Mouse (Mus musculus) neural tube, embryonic 11.5 days (tissue): ENCODE measurements around the gene Capza3. TPM values are rescaled to one million over a fixed set of nuclear protein-coding genes. Genes with fewer than 3 reads are reported as not detected.
A peak's percentile ranks its signal among the peaks of the same experiment; 100 is the strongest.

Experiments
- ATAC-seq: fragments of 200-750 bp; cut with Nextera tagmentation; 2 replicates; pipeline ENCODE4 v1.8.0; 2017; ENCODE audit warnings: moderate number of reproducible peaks, mild to moderate bottlenecking, moderate TSS enrichment, moderate library complexity; ENCODE audit not compliant: insufficient read depth, low FRiP score, low TSS enrichment
- DNase-seq: peaks from one replicate; pipeline ENCODE4 v3.0.0-alpha.2; 2015; ENCODE audit warnings: low spot score
- H3K27ac ChIP-seq: fragments of 300-500 bp; sonication (generic); 2 replicates; pipeline ENCODE4 v1.5.1; 2014; ENCODE audit warnings: low read depth, mild to moderate bottlenecking, low read length
- H3K27me3 ChIP-seq: fragments of 300-500 bp; sonication (generic); 2 replicates; pipeline ENCODE4 v1.6.1; 2014; ENCODE audit warnings: mild to moderate bottlenecking, low read length, mixed read lengths; ENCODE audit not compliant: control insufficient read depth, insufficient read depth
- H3K36me3 ChIP-seq: fragments of 300-500 bp; sonication (generic); 2 replicates; pipeline ENCODE4 v1.6.1; 2014; ENCODE audit warnings: mild to moderate bottlenecking, low read length, moderate library complexity, mixed read lengths; ENCODE audit not compliant: control insufficient read depth, insufficient read depth
- H3K4me1 ChIP-seq: fragments of 300-500 bp; sonication (generic); 2 replicates; pipeline ENCODE4 v1.6.1; 2014; ENCODE audit warnings: low read length, mixed read lengths; ENCODE audit not compliant: control insufficient read depth, insufficient read depth
- H3K4me2 ChIP-seq: fragments of 300-500 bp; sonication (generic); 2 replicates; pipeline ENCODE4 v1.6.1; 2014; ENCODE audit warnings: low read depth, mild to moderate bottlenecking, moderate library complexity
- H3K4me3 ChIP-seq: fragments of 300-500 bp; sonication (generic); 2 replicates; pipeline ENCODE4 v1.5.1; 2014; ENCODE audit warnings: low read depth, low read length
- H3K9ac ChIP-seq: fragments of 300-500 bp; sonication (generic); 2 replicates; pipeline ENCODE4 v1.6.1; 2014; ENCODE audit warnings: mild to moderate bottlenecking, low read length
- H3K9me3 ChIP-seq: fragments of 300-500 bp; sonication (generic); 2 replicates; pipeline ENCODE4 v1.6.1; 2016; ENCODE audit warnings: low read length; ENCODE audit not compliant: control insufficient read depth
- WGBS: fragments of 180-500 bp; shearing (Covaris S2); extraction: QIAGEN DNeasy Blood & Tissue Kit; methylation state at CpG from one replicate; pipeline ENCODE4 v1.1.7; 2014; 5-methylcytosine and 5-hydroxymethylcytosine counted together
- polyA plus RNA-seq: library from polyadenylated mRNA; unstranded; fragments of >200 nt; fragmentation: Nextera tagmentation; extraction: Ambion mirVana; gene quantifications from 2 replicates; pipeline ENCODE4 v1.2.1, GENCODE M21; 2014

Gene Capza3
- not detected in 2 replicates for polyA plus RNA-seq

DNA sequence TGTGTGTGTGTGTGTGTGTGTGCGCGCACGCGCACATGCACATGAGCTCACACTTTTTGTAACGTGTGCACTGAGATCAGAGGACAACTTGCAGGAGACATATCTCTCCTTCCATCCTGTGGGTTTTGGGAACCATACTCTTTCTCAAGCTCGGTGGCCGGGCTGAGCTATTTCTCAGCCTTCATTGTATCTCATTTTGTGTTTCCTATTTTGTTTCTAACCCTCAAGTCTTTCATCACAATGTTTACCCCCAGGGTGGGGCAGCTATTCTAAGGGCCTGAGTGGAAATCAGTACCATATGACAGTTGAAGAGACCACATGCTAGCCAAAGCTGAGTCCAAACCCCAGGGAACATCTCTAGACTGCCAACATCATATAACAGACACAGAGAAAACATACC is at the start of gene Capza3:
Gene Capza3 (plus strand): TSS at position 301 of the 400 bp plus-strand sequence.
- DNase-seq (no peak), ATAC-seq (no peak)
- H3K36me3 ChIP-seq, result no peaks in the 10 kb centered on the region
- H3K27me3 ChIP-seq, result no peaks in the 10 kb centered on the region
- H3K4me3 ChIP-seq, result no peak within 1 kb of the TSS
- no peaks in the 10 kb centered on the region for H3K4me1 ChIP-seq
- H3K9ac ChIP-seq, result no peak within 1 kb of the TSS
- no peaks in the 10 kb centered on the region for H3K9me3 ChIP-seq
- H3K4me2 ChIP-seq, result no peak within 1 kb of the TSS
- WGBS, result 95% methylated on average over 7 of the region's 7 CpGs
- no peak within 1 kb of the TSS for H3K27ac ChIP-seq

- Histone ChIP-seq H3K27ac (no peak overlapping the region), H3K4me3 (no peak overlapping the region), H3K4me2 (no peak overlapping the region), H3K9ac (no peak overlapping the region), H3K36me3 (no peaks in the 10 kb centered on the region), H3K27me3 (no peaks in the 10 kb centered on the region), H3K4me1 (no peaks in the 10 kb centered on the region), H3K9me3 (0 out of 2 replicates have a peak, but pooled peaks cover 3% of the 10 kb centered on the region)
- ATAC-seq, result no peak
- DNase-seq, result no peak
- 83% methylated on average over 3 of the region's 3 CpGs for WGBS
Measured at GRCm38 (mm10) chr6:140005181-140005580, 35.9 kb upstream of the Capza3 start.

GRCm38 (mm10) chr6:140024404-140024803 is 16.6 kb upstream of the Capza3 start:
- DNase-seq (no peak), ATAC-seq (no peak)
- Histone ChIP-seq H3K27ac (no peak overlapping the region), H3K9me3 (no peaks in the 10 kb centered on the region), H3K4me3 (no peak overlapping the region), H3K36me3 (no peaks in the 10 kb centered on the region), H3K4me1 (no peaks in the 10 kb centered on the region), H3K27me3 (no peaks in the 10 kb centered on the region), H3K4me2 (no peak overlapping the region), H3K9ac (no peak overlapping the region)
- WGBS, result 80% methylated on average over 7 of the region's 7 CpGs

DNA sequence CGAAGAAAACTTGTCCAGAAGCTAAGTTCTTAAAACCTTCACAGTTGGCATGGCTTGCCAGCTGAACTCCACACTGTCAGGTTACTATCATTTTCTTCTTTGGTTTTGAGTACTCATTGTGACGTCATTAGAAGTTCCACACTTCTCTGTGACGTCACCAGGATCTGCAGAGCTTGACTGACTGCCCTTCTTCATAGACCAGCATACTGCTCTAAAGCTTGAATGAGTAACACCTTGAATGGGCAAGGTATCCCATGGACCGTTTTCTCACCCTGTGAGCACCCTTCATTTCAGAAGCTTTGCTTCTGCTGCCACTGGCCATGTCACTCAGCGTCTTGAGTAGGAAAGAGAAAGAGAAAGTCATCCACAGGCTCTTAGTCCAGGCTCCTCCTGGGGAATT is 305 bp downstream of the Capza3 start, which contains the start of gene Plcz1:
Gene Plcz1 (minus strand): TSS at position 101 of the 400 bp plus-strand sequence.
- Histone ChIP-seq H3K4me1 (no peaks in the 10 kb centered on the region), H3K4me3 (no peak within 1 kb of the TSS), H3K4me2 (no peak within 1 kb of the TSS), H3K9me3 (no peaks in the 10 kb centered on the region), H3K27me3 (no peaks in the 10 kb centered on the region), H3K36me3 (no peaks in the 10 kb centered on the region), H3K9ac (no peak within 1 kb of the TSS), H3K27ac (no peak within 1 kb of the TSS)
- ATAC-seq (no peak), DNase-seq (no peak)
- WGBS, result 93% methylated on average over 5 of the region's 5 CpGs

- no peaks in the 10 kb centered on the region for H3K9me3 ChIP-seq
- no peaks in the 10 kb centered on the region for H3K27me3 ChIP-seq
- H3K27ac ChIP-seq, result no peak overlapping the region
- H3K36me3 ChIP-seq, result no peaks in the 10 kb centered on the region
- H3K4me2 ChIP-seq, result no peak overlapping the region
- no peak overlapping the region for H3K9ac ChIP-seq
- H3K4me1 ChIP-seq, result no peaks in the 10 kb centered on the region
- ATAC-seq (no peak), DNase-seq (no peak)
- no peak overlapping the region for H3K4me3 ChIP-seq
- WGBS, result 73% methylated on average over 5 of the region's 5 CpGs
Measured at GRCm38 (mm10) chr6:140051476-140051875, 10.4 kb downstream of the Capza3 start.

DNA sequence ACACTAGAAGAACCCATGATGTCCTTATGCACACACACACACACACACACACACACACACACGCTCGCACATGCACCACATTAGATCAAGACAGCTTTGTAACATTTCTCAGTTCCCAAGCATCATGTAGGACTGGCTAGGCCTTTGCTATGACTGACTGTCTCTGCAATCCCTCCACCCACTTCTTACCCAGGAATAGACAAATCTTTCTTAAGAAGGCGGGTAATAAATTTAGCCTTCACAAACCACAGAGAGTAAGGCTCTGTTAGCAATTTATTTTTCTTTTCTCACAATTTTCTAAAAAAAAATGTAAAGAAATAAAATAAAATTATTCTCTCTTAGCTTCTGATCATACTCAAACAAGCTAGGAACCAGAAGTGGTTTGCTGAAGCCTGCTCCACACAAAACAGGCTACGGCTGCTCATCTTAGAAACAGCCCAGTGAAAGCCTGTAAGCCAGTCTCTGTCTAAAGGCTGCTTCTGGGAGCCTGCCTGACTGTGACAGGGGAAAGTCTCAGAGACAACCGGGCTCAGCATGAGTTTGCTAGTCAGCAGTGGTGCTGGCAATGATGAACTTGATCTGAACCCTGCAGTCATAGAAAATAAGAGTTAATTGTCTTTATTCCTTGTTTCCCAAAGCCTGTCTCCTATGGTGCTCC is 13.3 kb downstream of the Capza3 start:
- Histone ChIP-seq H3K36me3 (no peaks in the 10 kb centered on the region), H3K4me1 (no peaks in the 10 kb centered on the region), H3K9ac (no peak overlapping the region), H3K9me3 (no peaks in the 10 kb centered on the region), H3K27ac (no peak overlapping the region), H3K4me3 (no peak overlapping the region), H3K27me3 (no peaks in the 10 kb centered on the region), H3K4me2 (no peak overlapping the region)
- DNase-seq, result no peak
- ATAC-seq, result peak; percentile 43; the same call in 1 of the 2 replicates
- 72% methylated on average over 5 of the region's 5 CpGs for WGBS

GRCm38 (mm10) chr6:140069177-140069576 is 28.1 kb downstream of the Capza3 start:
- Histone ChIP-seq H3K4me3 (no peak overlapping the region), H3K4me1 (no peaks in the 10 kb centered on the region), H3K9ac (no peak overlapping the region), H3K4me2 (no peak overlapping the region), H3K9me3 (no peaks in the 10 kb centered on the region), H3K27ac (no peak overlapping the region), H3K27me3 (no peaks in the 10 kb centered on the region), H3K36me3 (no peaks in the 10 kb centered on the region)
- no peak for DNase-seq
- no peak for ATAC-seq
- 90% methylated on average over 8 of the region's 8 CpGs for WGBS

- no peaks in the 10 kb centered on the region for H3K36me3 ChIP-seq
- ATAC-seq, result no peak
- H3K27ac ChIP-seq, result no peak overlapping the region
- H3K4me2 ChIP-seq, result no peak overlapping the region
- no peaks in the 10 kb centered on the region for H3K27me3 ChIP-seq
- DNase-seq, result no peak
- no peaks in the 10 kb centered on the region for H3K9me3 ChIP-seq
- H3K9ac ChIP-seq, result no peak overlapping the region
- WGBS, result 89% methylated on average over 7 of the region's 7 CpGs
- H3K4me3 ChIP-seq, result no peak overlapping the region
- H3K4me1 ChIP-seq, result no peaks in the 10 kb centered on the region
Measured at GRCm38 (mm10) chr6:140080933-140081332, 39.9 kb downstream of the Capza3 start.

GRCm38 (mm10) chr6:140081739-140082138 is 40.7 kb downstream of the Capza3 start:
- peak; percentile 60 for ATAC-seq
- Histone ChIP-seq H3K4me3 (no peak overlapping the region), H3K27ac (no peak overlapping the region), H3K9ac (no peak overlapping the region), H3K4me2 (no peak overlapping the region), H3K36me3 (no peaks in the 10 kb centered on the region), H3K4me1 (no peaks in the 10 kb centered on the region), H3K27me3 (no peaks in the 10 kb centered on the region), H3K9me3 (no peaks in the 10 kb centered on the region)
- no peak for DNase-seq
- 74% methylated on average over 3 of the region's 3 CpGs for WGBS
